Mouse (Mus musculus): ENCODE measurements at regions not wholly inside any gene's neighbourhood (a gene's known extent, or its start where the extent isn't known, plus 50 kb on each side); places are given as distances from the start of the nearest gene placed in this dataset.
A peak's percentile ranks its signal among the peaks of the same experiment; 100 is the strongest.

DNA sequence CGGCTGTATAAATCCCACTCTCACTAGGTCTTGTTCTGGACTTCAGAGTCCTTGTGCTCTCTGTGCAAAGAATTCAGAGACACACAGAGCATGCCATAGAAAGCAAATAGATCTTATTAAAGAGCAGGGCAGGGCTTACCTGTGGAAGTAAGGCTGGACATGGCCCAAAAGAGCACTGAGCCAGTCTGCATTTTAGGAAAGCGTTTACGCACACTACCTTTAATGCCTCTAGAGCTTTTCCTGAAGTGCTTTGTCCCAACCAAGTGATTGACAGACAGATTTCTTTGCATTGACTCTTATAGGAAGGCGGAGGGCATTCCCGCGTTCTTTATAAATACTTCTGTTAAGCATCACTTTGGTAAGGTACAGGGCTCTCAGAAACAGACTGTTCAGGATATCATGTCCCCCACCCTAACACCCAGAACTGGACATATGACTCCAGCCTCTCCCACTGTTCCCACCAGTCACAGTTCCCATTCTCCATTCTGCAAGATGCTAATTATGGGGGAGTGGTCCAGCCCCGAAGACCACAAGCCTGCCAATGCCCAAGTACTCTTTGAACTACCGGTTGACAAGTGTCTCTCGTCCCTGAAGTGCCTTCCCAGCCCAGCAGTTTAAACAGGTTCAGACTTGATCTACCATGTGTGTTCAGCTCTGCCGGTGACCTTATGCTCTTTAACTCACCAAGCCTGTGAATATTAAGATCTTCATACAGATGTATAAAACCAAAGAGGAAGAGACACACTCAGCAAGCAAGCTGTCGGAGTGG, 369.7 kb downstream of the Etnk1 start:
- DNase-seq: no peak

DNA sequence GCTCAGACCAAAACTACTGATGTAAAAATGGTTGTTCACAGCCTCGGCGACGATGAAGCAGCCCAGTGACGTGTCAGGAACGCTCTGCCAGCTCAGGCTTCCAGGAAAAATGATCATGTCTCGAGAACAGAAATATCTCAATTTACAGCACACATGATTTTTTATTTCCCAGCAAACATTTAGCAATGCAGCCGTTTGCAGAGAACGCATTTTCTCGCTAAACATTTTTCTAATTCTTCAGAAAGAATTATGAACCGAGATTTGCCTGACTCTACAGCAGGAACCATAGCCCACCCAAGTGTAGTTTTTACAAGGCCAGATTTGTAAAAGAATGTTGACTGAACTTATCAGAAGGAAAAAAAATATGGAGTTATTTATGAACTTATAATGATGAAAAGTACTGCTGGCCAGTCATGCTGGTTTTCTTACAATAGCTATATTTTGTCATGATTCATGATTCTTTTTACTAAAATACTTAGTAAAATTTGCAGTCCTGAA, 380.4 kb downstream of the Etnk1 start:
- no peak for DNase-seq

DNA sequence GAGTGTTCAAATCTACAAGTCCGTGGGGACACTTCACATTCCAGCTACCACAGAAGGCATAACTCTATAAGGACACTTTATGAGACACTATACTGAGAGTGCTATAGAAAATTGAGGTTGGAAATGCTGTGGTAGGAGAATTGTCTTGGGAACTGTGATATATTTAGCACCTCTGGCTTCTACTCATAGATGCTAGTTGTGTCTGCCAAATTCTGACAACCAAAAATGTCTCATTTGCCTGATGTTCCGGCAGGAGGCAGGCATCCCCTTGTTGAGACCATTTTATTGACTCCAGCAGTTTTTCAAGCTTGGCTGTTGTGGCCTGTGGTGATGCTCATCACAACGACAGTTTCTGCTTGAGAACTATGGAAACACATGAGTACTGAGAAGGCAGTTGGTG, 387.9 kb downstream of the Etnk1 start:
- DNase-seq: no peak

DNA sequence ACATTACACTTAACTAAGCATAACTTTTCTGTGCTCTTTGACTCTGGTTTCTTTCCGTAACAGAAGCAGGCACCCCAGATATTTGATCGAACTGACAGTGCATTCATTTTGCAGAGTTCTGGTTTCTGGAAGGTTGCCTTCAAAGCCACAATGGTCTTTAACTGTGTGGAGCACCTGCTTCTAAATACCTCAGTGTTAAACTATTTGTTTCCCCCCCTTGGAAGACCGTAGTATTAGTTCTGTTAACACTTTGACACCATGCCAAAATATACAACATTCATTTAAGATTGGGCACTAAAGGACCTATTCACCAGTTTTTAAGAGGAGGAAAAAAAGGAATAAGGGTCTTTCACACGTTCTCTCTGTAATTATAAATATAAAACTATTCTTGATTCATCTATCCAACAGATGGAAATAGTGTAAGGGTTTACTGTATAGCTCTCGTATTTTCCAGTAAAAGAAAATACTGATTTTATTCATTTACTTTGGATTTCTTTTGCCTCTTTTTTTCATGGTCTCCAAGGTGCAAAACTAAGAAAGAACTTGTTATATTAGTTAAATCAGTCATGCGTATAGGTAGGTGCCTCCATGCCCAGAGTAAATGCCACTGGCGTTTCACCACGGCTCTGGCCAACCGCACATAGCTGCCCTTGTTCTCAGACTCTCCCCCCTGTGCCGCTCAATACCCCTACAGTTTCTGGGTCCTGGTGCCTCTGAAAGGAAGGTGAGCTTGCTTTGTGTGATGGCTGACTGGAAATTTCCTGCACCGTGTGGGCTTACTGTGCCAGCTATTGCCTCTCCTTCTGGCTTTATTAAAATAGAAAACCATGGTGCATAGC, 391.2 kb downstream of the Etnk1 start:
- DNase-seq: no peak

DNA sequence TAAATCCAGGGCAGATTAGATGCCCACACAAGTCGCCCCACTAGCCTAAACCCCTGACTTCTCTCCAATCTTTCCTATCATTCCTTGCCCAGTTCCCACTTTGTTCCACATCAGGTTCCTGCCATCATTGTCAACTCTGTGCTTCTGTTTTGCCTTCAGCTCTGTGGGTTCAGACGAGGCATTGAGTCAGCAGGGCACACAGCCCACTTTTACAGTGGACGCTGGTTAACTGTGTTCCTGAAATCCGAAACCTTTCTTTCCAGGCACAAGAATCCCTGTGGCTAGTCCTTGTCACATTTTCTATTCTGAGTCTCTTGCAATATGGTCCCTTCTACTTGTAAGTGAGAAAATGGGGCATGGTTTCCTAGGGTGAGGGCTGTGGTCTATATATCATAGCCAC, 392.3 kb downstream of the Etnk1 start:
- DNase-seq: no peak

DNA sequence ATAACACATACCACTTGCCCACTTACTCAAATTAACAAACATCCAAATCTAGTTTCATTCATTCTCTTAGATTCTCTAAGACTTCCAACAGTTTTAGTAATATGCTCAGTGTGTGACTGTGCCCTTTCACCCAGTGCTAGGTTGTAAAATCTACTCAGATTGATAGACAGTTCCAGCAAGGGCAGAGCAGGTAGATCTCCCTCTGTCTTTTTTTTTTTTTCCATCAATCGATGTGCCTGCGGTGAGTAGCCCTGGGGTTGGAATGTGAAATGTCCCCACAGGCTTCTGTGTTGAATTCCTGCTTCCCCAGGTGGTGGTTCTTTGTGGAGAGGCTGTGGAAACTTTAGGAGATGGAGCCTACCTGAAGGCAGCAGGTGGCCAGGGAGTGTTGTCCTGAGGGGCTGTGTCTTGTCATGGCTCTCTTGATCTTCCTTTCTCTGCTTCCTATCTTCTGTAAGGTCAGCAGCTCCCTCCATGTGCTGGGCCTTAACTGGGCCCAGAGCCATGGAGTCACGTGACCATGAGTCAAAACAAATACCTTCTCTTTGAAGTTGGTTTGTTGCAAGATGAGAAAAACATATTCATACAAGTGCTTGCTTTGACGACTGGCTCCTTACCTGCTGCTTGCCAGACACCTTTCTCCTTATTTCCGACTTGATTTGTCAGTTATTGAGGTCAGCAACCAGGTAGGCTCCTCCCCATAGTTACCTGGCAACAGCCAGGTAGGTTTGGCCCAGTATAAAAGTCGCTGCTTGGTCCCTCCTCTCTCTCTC, 394.5 kb downstream of the Etnk1 start:
- peak; percentile 1 to 6 for DNase-seq

DNA sequence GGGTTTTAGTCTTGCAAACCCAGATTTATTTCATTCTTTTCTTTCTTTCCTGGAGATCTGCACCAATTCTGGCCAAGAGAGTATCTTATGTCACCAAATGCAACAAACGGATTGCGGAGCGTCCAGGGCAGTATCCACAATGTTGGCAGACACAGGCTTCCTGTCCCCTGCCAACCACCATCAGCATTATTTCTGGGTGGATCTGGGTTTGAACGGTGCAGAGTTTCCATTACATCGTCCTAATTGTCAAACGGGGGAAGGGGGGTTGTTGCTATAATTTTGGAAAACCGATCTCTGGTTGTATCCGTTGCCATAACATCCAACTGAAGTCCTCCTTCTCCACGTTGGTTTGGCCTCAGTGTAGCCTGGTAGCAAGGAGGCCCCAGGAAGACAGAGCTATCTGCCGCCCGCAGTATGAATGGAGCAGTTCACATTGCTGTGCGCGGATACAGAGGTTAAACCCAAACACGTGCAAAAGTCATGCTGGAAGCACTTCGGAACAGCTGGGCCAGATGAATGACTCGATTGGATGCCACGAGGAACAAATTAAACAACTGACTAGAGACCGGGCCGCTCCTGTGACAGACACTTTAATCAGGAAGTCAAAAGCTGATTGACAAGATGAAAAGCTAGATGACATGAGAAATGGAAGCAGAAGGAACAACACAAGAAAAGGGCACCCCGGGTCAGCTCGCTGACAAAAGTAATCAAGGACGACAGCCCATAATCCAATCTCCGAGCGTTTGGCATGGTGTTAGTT, 404.5 kb downstream of the Etnk1 start:
- DNase-seq: no peak

DNA sequence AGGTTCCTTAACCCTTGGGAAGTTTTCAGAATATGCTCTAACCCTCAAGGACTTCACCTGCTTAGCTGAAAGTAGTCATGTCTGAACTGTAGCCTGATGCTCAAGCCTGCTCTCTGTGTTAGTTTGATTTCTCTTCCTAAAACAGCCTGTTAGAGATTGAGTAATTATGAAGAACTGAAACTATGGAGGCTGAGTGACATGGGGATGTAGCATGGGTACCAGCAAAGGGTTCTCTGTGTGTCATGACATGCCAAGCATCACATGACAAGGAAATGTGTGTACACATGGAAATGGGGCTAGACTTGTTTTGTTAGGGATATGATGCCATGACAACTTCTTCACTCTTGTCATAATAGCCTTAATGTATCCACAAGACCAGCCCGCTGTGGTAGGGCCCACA, 412.2 kb downstream of the Etnk1 start:
- DNase-seq: no peak

DNA sequence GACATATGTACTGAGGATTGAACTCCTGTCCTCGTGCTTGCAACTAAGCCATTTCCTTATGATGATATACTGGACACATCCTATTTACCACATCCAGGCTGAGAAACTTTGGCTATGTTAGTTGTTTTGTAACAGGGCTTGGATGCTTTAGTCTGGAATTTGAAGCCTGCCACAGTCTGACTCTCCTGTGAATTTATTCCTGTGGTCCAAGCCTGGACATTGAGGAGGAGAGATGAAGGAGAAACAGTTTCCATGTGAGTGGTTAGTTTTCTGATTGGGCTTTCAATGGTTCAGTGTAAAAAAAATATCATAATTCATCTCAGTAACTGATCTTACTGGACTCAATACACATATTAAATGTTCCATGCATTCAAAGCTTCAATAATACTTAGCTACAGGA, 422.6 kb downstream of the Etnk1 start:
- no peak for DNase-seq

DNA sequence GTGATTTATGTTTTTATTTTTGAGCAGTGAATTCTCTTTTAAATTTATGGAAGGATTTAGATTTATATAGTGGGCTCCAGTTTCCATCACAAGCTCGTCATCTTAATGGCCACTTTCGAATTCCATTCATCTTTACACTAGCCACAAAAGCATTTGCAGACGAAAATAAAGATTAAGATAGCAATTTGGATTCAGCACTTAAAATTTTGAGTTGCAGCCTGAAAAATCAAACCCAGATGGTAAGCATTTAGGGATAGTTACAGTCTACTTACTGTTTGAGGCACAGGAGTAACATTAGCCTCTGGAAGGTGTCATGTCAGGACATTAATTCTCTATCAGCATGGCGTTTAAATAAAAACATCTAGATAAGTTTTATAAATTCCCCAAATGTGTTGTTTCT, 423.2 kb downstream of the Etnk1 start:
- DNase-seq: no peak

DNA sequence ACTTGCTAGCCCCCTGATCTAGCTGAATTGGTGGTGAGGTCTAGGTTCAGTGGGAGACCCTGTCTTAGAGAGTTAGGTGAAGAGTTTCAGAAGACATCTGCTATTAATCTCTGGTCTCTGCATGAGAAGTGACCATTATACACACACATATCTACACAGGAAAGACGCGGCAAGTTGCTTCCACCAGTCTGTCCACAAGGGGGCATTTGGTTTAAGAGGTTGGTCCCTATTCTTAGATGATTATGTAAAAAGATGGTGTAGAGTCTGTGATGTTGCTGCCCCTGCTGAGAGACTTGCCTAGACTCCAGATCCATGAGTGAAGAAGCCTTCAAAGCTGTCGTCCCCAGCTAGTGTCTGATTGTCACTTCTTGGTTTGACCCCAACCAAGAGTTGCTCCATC, 425.5 kb downstream of the Etnk1 start:
- no peak for DNase-seq

DNA sequence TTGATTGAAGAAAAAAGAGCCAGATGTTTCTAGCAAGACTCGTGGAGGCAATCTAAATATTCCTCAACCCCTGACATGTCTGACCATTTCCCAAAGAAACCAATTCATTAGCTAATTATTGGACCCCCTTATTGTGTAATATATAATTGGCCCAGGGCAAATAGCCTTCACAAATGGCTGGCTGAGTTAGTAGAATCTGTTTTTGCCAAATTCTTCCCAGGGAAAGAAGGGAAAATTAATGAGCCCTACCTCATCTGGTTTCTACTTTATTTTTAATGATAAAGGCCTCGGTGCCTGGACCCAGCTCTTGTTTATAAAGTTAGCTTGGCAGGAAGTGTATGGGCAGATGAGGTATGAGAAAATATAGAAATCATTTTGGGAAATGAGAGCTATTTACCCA, 428.5 kb downstream of the Etnk1 start:
- no peak for DNase-seq

DNA sequence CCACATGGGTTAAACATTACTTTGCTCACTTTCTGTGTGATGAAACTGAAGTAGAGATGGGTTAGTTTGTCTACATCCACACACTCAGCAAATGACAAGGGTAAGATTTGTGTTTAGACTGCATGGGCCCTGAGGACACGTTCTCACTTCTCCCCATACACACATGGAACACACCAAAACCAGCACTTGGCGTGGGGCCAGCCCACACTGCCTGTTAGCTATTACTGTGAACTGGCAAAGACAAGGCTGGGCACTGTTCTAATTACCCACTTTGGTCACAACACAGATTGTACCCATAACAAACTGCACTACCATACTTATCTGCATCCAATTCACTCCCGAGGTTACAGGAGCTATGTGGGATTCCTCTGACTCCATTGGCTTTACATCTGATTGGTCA, 430.4 kb downstream of the Etnk1 start:
- no peak for DNase-seq

DNA sequence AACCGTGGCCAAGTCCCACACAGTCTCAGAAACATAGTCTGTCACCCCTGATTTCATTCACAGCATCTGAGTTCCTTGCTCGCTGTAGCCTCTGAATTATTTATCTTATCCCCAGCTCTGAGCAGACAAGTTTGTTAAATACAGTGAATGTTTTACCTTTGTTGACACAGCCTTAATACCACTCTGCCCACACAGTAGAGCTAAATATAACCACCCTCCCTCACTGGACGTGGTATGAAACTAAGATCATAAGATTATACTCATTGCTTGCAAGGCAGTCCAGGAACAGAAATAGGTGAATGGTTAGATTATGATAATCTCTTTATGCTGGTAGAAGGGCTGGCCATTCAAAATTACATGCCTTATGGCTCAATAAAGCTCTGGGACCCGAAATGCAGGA, 431.9 kb downstream of the Etnk1 start:
- DNase-seq: no peak

DNA sequence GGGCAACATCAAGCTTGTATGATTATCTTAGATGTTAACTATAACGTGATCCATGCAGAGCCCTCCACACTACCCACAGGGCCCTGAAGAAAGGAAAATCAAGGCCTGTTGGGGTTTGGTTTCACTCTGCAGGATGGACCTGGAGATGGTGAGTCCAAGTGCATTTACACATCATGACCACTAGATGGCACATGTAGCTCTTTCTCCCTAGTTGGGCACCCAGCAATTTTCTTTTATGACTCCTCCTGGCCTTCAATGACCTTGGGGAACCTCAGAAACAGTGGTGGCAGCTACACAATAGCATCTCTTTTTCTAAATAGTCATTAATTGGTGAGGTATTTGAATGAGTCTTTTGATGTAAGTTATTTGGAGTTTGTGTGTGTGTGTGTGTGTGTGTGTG, 442.1 kb downstream of the Etnk1 start:
- DNase-seq: peak; percentile 14 to 15

DNA sequence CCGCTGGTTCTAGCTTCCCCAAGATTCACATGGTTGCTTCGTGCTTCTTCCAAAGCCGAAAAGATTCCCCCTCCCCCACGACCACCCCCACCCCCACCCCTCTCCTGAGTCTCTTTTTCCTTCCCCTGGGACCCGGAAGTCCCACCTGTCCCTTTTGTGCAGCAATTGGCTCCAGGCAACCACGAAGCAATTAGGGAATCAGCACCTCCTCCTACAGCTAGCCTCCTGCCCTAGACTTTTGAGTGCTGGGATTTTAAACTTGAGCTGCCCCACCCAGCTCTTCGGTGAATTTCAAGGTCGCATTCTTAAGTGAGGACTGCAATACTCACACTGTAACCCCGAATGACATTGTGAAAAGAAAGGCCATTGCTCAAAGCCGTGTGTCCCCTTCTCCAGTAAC, 445.9 kb downstream of the Etnk1 start:
- no peak for DNase-seq

DNA sequence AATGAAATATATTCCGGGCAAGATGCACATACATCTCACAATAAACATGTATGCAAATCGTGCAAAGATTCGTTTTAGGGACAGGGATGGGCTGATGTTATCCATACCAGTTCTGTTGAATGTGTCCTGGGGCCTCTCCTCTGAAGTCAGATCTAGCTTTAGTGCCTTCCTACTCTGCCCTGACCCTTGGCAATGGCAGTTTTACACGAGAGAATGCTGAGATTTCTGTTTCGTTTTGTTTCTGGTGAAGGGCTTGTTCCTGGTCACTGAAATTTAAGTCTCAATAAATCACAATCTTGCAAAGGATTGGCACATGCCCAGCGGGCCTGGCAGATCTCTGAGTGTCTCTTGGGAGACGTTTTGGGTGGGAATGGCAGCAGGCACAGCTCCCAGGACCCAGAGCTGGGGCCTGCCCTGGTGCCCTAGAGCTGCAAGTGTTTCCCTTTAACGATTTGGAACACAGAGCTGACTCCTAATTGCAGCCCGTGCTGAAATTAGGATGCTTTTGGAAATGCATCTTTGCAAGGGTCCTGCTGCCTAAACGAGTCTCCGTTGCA, 447.5 kb downstream of the Etnk1 start:
- peak; percentile 2 to 31 for DNase-seq

DNA sequence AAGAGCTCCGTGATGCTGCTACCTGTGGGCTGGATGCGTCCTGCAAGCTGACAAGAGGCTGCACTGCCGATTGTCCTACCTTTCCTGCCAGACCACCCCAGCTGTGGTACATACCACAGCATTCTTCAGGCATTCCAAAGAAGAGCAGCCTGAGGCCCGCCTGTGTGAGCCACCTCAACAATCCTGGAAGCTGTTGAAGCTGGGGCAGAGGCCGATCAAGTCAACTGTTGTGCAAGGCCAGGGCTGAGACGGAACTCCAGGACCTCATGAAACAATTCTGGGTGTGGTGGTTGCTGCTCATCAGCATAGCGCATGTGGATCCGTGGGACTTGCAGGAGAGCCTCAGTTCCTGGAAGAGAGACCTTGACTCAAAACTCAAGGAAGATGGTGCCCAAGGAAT, 448.3 kb downstream of the Etnk1 start:
- DNase-seq: no peak

DNA sequence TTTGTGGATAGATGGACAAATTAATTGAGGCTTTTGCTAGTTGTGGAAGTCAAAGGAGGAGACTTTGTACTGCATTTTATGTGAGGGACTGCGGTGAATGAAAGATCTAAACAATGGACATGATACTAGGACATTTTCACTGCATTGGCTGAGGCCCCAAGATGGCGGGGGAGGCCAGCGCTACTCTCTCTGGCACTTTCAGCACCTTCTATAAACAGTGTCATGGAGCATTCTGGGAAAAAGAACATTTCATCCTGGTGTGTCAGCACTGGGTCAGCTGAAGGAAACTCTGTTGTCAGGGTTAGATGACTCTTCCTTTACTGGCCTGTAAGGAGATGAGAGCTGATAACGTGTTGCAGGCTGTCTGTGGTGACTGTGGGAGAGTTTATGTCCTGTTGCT, 449.4 kb downstream of the Etnk1 start:
- DNase-seq: peak in 1 of 2 experiments; percentile 32

DNA sequence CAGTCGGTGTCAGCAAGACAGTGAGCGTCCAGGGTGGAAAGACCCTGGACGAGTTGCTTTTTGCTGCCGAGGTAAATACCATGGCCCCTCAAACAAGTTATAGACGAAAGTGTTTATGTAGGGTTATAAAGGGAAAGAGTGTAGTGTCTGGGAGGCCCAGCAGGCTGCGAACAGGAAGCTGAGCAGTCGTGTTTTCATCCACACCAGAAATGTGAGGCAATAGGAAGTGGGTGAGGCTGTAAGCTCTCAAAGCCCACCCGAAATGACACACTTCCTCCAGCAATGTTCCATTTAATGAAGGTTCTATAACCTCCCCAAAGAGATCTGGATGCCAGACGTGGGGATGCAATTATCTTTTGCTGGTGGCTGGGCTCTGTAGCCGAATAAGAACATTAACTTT, 451.5 kb downstream of the Etnk1 start:
- DNase-seq: no peak

DNA sequence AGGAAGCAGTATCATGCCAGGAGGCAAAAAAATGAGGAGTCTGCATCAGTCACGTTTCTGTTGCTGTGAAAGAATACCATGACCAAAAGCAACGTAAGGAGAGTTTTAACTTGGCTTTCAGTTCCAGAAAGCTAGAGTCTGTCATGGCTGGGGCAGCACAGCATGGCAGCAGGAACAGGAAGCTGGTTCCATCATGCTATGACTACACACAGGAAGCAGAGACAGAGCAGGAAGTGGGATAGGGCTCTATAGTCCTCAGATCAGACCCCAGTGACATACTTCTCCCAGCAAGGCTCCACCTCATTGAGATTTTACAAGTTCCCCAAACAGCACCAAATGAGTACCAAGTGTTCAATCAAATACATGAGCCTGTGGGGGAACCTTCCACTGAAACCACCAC, 453.6 kb downstream of the Etnk1 start:
- DNase-seq: no peak

DNA sequence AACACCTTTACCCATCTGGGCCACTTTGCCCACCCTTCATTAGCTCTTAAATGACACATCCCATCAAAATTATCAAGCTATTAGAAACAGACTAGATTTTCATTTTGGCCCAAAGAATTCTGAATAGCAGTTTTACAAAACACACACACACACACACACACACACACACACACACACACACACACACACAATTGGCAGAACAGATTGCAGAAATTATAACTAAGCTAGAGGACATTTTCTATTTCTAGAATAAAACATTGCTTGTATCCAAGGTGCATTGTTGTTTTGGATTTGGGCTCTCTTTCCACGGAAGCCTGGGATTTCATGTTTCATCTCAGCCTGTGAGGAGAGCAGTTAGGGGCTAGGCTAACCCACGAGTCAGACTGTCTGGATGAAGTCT, 455.1 kb downstream of the Etnk1 start:
- no peak for DNase-seq
